Mouse (Mus musculus) bone marrow macrophage, adult 2 months (primary cell): ENCODE measurements around the gene Gmfg. TPM values are rescaled to one million over a fixed set of nuclear protein-coding genes. Genes with fewer than 3 reads are reported as not detected.
A peak's percentile ranks its signal among the peaks of the same experiment; 100 is the strongest.

Experiments
- H3K27ac ChIP-seq: 2 replicates; pipeline ENCODE4 v1.5.1; 2012; ENCODE audit warnings: low read depth, low read length; ENCODE audit not compliant: insufficient read depth
- H3K4me1 ChIP-seq: 2 replicates; pipeline ENCODE4 v1.6.1; 2012; ENCODE audit warnings: low read length; ENCODE audit not compliant: control insufficient read depth, insufficient read depth
- H3K4me3 ChIP-seq: 2 replicates; pipeline ENCODE4 v1.5.1; 2012; ENCODE audit warnings: mild to moderate bottlenecking, low read length, moderate library complexity; ENCODE audit not compliant: insufficient read depth
- CTCF ChIP-seq: IDR thresholded peaks from 2 replicates; pipeline ENCODE4 v1.5.1; 2012; ENCODE audit warnings: low read depth, mild to moderate bottlenecking, low read length, moderate library complexity
- POLR2A ChIP-seq: IDR thresholded peaks from 2 replicates; pipeline ENCODE4 v1.6.1; 2012; ENCODE audit warnings: mild to moderate bottlenecking, low read depth, low read length, borderline replicate concordance
- polyA plus RNA-seq: library from polyadenylated mRNA; stranded (reverse); fragments of >200 nt; gene quantifications from 2 replicates; pipeline ENCODE4 v1.2.4, GENCODE M21; 2012; ENCODE audit not compliant: missing spikeins, insufficient read depth, insufficient read length

Gene Gmfg
- polyA plus RNA-seq, 1 experiment = 349 TPM

DNA sequence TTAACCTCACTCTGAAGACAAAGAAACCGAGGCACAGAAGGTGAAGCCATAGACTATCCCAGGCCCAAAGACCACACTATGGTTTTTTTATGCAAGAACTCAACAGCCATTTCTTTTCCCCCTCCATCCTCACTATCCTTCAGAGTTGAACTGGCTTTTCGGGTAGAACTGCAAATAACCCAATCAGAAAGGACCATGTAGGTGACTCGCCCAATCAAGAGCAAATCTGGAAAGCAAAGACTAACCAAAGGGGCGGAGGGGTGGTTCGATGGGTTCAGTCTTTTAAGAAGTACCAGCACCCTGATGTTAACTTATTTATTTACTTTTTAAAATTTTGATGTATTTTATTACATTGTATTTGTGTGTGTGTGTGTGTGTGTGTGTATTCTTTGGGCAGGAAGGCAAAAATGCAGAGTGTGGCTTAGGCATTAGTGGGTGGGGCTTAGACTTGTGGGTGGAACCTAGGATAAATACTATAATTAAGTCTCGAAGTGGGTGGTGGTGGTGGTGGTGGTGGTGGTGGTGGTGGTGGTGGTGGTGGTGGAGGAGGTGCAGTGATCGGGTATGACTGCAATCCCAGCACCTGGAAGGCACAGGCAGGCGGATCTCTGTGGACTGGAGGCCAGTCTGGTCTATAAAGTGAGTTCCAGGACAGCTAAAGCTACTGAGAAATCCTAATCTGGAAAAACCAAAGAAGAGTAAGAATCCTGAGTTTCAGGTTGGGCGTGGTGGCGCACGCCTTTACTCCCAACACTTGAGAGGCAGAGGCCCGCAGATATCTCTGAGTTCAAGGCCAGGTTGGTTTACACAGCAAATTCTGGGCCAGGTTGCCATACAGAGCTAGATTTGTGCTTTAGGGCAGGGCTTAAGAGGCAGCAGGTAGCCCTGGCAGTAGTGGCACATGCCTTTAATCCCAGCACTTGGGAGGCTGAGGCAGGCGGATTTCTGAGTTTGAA, 10.9 kb downstream of the Gmfg start:
- no peak overlapping the region for H3K27ac ChIP-seq
- H3K4me1 ChIP-seq = peaks cover 18% of the 10 kb centered on the region
- no peak for TF ChIP-seq POLR2A
- TF ChIP-seq CTCF = no peak
- H3K4me3 ChIP-seq = no peak overlapping the region

DNA sequence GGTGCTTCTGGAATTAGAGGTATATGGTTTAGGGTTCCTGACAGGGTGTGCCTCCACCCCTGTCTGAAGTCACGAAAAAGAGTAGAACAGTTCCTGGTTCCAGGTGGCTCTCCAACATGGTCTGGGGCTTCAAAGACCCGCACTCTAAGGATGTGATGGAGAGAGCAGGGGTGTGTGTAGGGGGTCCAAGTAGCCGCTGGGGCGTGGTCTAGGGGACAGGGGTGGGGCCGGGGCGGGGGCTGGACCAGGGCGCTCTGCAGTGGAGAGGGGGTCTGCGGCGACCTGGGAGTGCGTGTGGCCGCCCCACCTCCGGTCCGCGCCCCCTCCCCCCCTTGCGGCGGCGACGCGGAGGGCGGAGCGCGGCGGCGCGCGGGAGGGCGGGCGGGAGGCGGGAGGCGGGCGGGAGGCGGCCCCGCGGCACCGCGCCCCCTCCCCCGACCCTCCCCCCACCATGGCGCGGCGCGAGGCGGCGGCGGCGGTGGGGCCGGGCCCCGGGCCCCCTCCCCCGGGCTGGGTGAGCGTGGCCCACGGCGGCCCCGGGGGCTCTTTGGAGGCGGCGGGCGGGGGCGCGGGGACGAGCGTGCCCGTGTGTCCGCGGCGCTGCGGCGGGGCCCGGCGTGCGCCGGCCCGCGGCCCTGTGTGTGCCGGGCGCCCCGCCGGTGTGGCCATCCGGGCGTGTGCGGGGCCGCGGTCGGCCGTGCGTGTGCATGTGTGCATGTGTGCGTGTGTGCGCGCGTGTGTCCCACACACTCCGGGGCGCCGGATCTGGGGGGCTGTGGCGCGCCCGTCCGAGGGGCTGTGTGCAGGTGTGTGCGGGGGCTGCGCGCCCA, 14.5 kb downstream of the Gmfg start, which contains the start of gene Lrfn1:
Gene Lrfn1, plus strand, starts transcription at position 450 of the 830 bp plus-strand sequence.
- peak within 1 kb of the TSS; percentile 63 for H3K4me3 ChIP-seq
- no peaks in the 10 kb centered on the region for H3K4me1 ChIP-seq
- no peak within 1 kb of the TSS for H3K27ac ChIP-seq
- no peak for TF ChIP-seq CTCF
- no peak for TF ChIP-seq POLR2A

DNA sequence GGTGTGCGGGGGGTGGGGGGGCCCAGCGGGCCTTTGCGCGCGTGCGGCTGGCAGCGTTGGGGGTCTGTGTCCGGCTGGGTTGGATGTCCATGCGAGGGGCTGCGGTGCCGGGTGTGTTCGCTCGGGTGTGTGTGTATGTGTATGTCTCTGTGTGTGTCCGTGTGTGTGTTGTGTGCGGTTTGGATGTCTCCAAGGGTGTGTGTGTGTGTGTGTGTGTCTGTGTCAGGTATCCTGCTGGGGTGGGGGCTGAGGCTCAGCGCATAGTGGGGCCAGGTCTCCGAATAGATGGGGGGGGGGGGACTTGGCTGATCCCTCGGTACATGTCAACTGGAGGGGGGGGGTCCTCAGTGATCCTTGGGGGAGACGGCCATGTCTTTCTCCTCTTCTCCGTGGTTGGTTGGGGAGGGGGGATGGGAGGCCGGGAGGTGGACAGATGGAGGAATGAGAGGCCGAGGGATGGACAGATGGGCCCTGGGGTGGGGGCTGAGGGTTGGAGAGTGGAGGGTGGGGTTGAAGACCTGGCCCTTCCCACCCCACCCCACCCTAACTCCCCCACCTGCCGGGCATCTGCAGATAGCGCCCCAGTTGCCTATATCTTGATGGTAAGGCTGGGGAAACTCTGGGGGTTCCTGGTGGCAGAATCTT, 15.2 kb downstream of the Gmfg start:
- no peaks in the 10 kb centered on the region for H3K4me1 ChIP-seq
- no peak overlapping the region for H3K27ac ChIP-seq
- TF ChIP-seq POLR2A = no peak
- no peak for TF ChIP-seq CTCF
- peak overlapping the region; percentile 63 for H3K4me3 ChIP-seq

DNA sequence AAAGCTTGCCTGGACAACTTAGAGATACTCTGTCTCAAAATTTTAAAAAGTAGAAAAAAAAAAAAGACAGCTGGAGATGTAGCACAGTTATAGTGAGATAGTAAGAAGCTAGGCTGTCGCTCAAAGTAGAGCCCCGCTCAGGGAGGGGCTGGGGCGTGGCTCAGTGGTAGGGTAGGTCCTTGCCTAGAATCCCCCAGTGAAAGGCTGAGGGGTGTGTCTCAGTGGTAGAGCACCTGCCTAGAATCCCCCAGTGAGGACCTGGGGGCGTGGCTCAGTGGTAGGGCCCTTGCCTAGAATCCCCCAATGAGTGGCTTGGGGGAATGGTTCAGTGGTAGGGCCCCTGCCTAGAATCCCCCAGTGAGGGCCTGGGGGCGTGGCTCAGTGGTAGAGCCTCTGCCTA, 23.1 kb downstream of the Gmfg start:
- TF ChIP-seq CTCF = no peak
- TF ChIP-seq POLR2A = no peak
- Histone ChIP-seq H3K4me1 (peaks cover 4% of the 10 kb centered on the region), H3K4me3 (no peak overlapping the region), H3K27ac (no peak overlapping the region)

DNA sequence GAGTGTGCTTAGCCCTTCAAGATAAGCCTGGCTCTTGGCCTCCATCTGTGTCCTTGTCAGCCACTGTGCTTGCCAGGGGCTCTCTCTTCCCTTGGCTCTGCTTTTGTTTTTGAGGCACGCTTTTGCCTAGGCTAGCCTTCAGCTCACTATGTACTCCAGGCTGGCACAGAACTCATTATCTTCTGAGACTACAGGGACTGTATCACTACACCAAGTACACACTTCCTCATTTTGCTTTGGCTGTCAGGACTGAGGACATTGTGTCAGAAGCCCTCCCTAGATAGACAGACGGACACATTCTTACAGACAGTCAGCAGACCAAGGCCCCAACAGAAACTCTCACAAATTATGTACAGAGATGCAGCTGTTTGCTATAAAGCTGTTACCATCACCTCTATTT, 25.5 kb downstream of the Gmfg start:
- Histone ChIP-seq H3K4me1 (peaks cover 4% of the 10 kb centered on the region), H3K4me3 (no peak overlapping the region), H3K27ac (no peak overlapping the region)
- TF ChIP-seq CTCF (no peak), POLR2A (no peak)

- no peak overlapping the region for H3K27ac ChIP-seq
- H3K4me1 ChIP-seq = peaks cover 4% of the 10 kb centered on the region
- H3K4me3 ChIP-seq = no peak overlapping the region
- TF ChIP-seq CTCF (no peak), POLR2A (no peak)
These were observed 27.4 kb downstream of the Gmfg start for GRCm38 (mm10) chr7:28464416-28465212.

DNA sequence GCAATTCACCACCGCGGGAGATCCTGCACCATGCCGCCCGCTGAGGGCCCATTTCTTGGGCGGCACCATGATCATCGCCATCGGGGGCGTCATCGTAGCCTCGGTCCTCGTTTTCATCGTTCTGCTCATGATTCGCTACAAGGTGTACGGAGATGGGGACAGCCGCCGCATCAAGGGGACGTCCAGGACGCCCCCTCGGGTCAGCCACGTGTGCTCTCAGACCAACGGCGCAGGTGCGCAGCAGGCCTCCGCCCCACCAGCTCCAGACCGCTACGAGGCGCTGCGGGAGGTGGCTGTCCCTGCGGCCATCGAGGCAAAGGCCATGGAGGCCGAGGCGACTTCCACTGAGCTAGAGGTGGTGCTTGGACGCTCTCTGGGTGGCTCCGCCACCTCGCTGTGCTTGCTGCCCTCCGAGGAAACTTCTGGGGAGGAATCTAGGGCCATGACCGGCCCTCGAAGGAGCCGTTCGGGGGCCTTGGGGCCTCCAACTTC, 29.5 kb downstream of the Gmfg start:
- Histone ChIP-seq H3K4me3 (no peak overlapping the region), H3K27ac (no peak overlapping the region)
- TF ChIP-seq CTCF (no peak), POLR2A (no peak)

DNA sequence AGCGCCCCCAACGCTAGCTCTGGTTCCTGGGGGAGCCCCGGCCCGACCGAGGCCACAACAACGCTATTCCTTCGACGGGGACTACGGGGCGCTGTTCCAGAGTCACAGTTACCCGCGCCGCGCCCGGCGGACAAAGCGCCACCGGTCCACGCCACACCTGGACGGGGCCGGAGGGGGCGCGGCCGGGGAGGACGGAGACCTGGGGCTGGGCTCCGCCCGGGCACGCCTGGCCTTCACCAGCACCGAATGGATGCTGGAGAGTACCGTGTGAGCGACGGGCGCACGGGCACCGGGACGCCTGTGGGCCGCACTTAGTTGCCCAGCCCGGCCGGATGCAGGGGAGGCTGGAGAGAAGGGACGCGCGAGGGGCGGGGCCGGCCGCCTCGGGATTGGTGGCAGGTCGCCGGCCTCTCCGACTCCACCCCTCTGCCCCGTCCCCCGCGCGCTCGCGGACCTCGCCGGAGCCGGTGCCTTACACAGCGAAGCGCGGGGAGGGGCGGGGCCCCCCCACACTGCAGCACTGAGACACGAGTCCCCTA, 30.0 kb downstream of the Gmfg start:
- TF ChIP-seq POLR2A (no peak), CTCF (no peak)

More for the DNA sequence above, 29.5 kb downstream of the Gmfg start:
- H3K4me1 ChIP-seq = peaks cover 18% of the 10 kb centered on the region

GRCm38 (mm10) chr7:28476191-28476590, 38.9 kb downstream of the Gmfg start:
- Histone ChIP-seq H3K4me3 (no peak overlapping the region), H3K4me1 (peaks cover 12% of the 10 kb centered on the region), H3K27ac (no peak overlapping the region)
- TF ChIP-seq POLR2A (no peak), CTCF (no peak)

More for the DNA sequence above, 30.0 kb downstream of the Gmfg start:
- peaks cover 18% of the 10 kb centered on the region for H3K4me1 ChIP-seq
- no peak overlapping the region for H3K27ac ChIP-seq
- peak overlapping the region; percentile 29 for H3K4me3 ChIP-seq
